Mouse (Mus musculus): ENCODE measurements around the gene Nprl3.

- TF ChIP-seq CTCF (IDR thresholded peaks at IDR 0.05; ENCODE audit: borderline replicate concordance, insufficient read depth, low read depth, low read length) (no peak), POLR2A (IDR thresholded peaks at IDR 0.05; ENCODE audit: borderline replicate concordance, insufficient read depth, low read length) (no peak)
Observed at GRCm38 (mm10) chr11:32181246-32181645, 86.3 kb downstream of the Nprl3 start.

Measured in cerebellum, adult 2 months (tissue).